Mouse (Mus musculus): ENCODE measurements around the gene Usp12. TPM values are rescaled to one million over a fixed set of nuclear protein-coding genes. Genes with fewer than 3 reads are reported as not detected.

Gene Usp12
- polyA plus RNA-seq, 1 experiment from 2014 or later: 22.5 TPM

DNA sequence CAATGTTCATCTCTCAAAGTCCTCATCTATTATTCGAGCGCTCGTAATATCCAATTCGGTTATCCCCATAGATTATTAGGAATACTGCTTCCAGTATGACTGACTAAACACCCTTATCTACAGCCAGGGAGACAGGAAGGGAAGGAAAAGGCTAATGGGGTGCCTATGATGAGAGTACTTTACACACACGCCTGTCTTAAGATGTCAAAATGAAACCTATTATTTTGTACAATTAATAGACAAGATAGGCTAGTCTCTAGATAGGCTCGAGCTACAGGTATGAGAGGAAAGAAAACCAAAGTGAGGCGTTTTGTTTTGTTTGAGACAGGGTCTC is 37.6 kb upstream of the Usp12 start:
- no peaks in the 10 kb centered on the region for H3K27me3 ChIP-seq
- peaks cover 30% of the 10 kb centered on the region for H3K4me1 ChIP-seq (replicated peaks)
- H3K9ac ChIP-seq: peak overlapping the region; percentile 95
- H3K4me3 ChIP-seq: peak overlapping the region; percentile 85
- H3K9me3 ChIP-seq: no peaks in the 10 kb centered on the region
- H3K4me2 ChIP-seq: peak overlapping the region; percentile 89
- H3K36me3 ChIP-seq: peaks cover 32% of the 10 kb centered on the region
- H3K27ac ChIP-seq (replicated peaks): peak overlapping the region; percentile 87
- ATAC-seq (ENCODE audit: low read depth): no peak
- WGBS: 53% methylated on average over 7 of the region's 7 CpGs

DNA sequence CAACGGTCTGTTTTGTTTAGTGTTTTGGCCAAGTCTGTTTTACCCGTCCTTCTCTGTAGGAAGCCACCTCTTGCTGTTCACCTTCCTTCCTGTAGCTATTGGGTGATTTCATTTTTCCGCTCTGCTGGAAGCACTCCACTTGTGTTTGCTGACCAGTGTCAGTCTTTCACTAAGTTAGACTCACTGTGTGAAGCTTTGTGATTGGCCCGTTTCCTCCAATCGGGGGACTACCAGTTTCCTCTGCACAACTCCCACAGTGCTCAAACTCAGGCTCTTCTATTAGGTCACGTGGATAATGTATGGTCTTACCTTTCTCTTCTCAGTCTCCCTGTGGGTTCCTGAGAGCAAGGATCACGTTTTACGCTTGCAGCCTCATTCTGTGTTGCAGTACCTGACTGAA is 34.7 kb upstream of the Usp12 start:
- no peak for ATAC-seq (ENCODE audit: low read depth)
- Histone ChIP-seq H3K4me3 (no peak overlapping the region), H3K36me3 (peaks cover 4% of the 10 kb centered on the region), H3K27ac (replicated peaks) (no peak overlapping the region), H3K9ac (no peak overlapping the region), H3K4me1 (replicated peaks) (peaks cover 18% of the 10 kb centered on the region), H3K27me3 (no peaks in the 10 kb centered on the region), H3K9me3 (no peaks in the 10 kb centered on the region), H3K4me2 (no peak overlapping the region)
- 53% methylated on average over 8 of the region's 8 CpGs for WGBS

DNA sequence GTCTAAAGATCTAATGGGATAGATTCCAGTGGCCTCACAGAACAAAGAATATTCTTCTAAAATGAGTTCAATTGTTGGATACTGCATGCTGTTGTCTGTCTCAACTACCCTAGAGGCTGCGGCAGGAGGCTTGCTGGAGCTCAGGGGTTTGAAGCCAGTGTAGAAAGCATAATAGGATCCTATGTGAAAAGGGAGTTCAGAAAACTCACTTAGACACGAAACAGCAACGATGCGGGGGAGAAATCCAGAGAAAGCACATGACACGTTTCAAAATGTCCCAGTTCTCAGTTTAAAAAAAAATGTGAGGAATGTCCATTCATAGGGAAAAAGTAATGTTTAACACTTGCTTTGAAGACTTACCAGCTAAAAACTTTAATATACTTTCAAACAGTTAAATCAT is 28.2 kb upstream of the Usp12 start:
- no peak overlapping the region for H3K4me2 ChIP-seq
- H3K27me3 ChIP-seq: no peaks in the 10 kb centered on the region
- H3K27ac ChIP-seq (replicated peaks): no peak overlapping the region
- H3K9me3 ChIP-seq: no peaks in the 10 kb centered on the region
- no peak overlapping the region for H3K4me3 ChIP-seq
- no peak overlapping the region for H3K9ac ChIP-seq
- 83% methylated on average over 5 of the region's 5 CpGs for WGBS
- no peaks in the 10 kb centered on the region for H3K36me3 ChIP-seq
- no peak for ATAC-seq (ENCODE audit: low read depth)
- H3K4me1 ChIP-seq (replicated peaks): peaks cover 9% of the 10 kb centered on the region

DNA sequence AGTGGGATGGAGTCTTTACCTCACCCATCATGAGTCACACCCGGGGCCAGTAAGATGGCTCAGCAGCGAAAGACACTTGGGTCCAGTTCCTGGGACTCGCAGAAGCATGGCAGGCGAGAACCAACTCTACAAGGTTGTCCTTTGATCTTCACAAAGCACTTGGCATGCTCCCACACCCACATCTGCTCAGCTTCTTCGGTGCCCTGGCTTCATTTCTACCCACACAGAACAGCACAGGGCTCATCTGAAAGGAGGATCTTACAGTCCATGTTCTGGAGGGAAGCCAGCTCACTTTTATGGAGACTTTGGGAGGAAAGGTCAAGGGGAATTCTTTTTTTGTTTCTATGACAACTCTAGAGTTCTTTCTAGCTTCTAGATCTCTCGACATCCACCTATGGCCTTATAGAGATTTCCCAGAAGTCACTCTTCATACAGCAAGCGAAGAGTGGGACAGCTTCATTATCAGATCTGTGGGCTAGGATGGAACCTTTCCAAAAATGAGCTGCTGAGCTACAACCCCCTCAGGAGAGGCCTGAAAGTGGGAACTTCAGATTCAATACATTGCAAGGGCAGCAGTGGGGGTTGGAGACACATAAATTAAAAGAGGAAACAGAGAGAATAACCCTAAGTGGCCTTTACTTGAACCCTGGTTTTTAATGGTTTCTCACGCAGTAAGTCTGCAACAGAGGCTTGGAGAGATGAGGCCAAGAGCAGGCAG is 24.3 kb upstream of the Usp12 start:
- H3K36me3 ChIP-seq: no peaks in the 10 kb centered on the region
- no peak overlapping the region for H3K4me3 ChIP-seq
- peak overlapping the region; percentile 42; the same call in 1 of the 2 replicates for H3K27ac ChIP-seq (replicated peaks)
- no peak overlapping the region for H3K4me2 ChIP-seq
- no peaks in the 10 kb centered on the region for H3K9me3 ChIP-seq
- peak; percentile 40; the same call in 1 of the 2 replicates for ATAC-seq (ENCODE audit: low read depth)
- 58% methylated on average over 8 of the region's 8 CpGs for WGBS
- H3K27me3 ChIP-seq: no peaks in the 10 kb centered on the region
- H3K9ac ChIP-seq: no peak overlapping the region
- peaks cover 9% of the 10 kb centered on the region for H3K4me1 ChIP-seq (replicated peaks)

DNA sequence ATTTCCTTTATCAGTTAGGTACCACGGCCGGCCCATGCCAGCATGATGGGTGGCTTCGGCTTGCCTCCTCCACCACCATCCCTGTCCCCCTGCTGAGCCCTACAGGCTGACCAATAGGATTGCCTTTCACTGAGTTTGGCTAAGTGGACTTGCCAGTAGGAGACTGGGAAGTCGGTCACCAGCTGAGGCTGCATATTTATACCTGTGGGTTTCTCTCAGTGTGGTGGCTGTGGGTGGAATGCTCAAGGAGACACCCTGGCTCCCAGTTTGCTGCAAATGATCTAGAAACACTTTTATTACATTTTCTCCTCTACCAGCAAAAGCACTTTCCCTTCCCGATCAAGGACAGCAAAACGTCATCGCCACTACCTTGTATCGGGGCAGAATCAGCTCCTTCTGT is 22.8 kb upstream of the Usp12 start:
- Histone ChIP-seq H3K9ac (no peak overlapping the region), H3K9me3 (no peaks in the 10 kb centered on the region), H3K4me2 (no peak overlapping the region), H3K27me3 (no peaks in the 10 kb centered on the region), H3K4me3 (no peak overlapping the region), H3K36me3 (no peaks in the 10 kb centered on the region), H3K27ac (replicated peaks) (no peak overlapping the region), H3K4me1 (replicated peaks) (peaks cover 9% of the 10 kb centered on the region)
- WGBS: 83% methylated on average over 8 of the region's 8 CpGs
- no peak for ATAC-seq (ENCODE audit: low read depth)

DNA sequence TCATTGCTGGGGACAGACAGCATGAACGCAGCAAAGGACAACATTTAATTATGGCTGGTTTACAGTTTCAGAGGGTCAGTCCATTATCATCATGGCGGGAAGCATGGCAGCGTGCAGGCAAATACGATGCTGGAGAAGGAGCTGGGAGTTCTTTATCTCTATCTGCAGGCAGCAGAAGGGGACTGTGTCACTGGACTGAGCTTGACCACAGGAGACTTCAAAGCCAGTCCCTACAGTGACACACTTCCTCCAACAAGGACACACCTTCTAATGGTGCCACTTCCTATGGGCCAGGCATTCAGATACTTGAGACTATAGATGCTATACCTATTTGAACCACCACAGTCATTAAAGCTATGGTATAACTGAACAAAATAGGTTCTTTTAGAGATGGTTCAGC is 20.6 kb upstream of the Usp12 start:
- 82% methylated on average over 4 of the region's 4 CpGs for WGBS
- ATAC-seq (ENCODE audit: low read depth): no peak
- Histone ChIP-seq H3K27me3 (no peaks in the 10 kb centered on the region), H3K4me2 (no peak overlapping the region), H3K9ac (no peak overlapping the region), H3K4me3 (no peak overlapping the region), H3K27ac (replicated peaks) (no peak overlapping the region), H3K9me3 (no peaks in the 10 kb centered on the region), H3K4me1 (replicated peaks) (peaks cover 9% of the 10 kb centered on the region), H3K36me3 (no peaks in the 10 kb centered on the region)

DNA sequence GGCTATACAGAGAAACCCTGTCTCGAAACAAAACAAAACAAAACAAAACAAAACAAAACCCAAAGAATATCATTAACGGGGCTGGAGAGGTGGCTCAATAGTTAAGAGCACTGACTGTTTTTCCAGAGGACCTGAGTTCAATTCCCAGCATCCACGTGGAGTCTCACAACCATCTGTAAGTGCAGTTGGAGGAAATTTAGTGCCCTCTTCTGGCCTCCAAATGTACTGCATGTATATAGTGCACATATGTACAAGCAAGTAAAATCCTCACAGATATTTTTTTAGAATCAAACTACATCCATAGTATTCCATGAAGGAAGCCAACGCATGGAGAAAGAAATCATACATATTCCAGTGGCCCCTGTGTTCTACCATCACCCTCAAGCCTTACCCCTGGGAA is 18.6 kb upstream of the Usp12 start:
- Histone ChIP-seq H3K4me3 (no peak overlapping the region), H3K27me3 (no peaks in the 10 kb centered on the region), H3K27ac (replicated peaks) (no peak overlapping the region), H3K36me3 (no peaks in the 10 kb centered on the region), H3K4me2 (no peak overlapping the region), H3K9me3 (no peaks in the 10 kb centered on the region), H3K9ac (no peak overlapping the region), H3K4me1 (replicated peaks) (no peaks in the 10 kb centered on the region)
- ATAC-seq (ENCODE audit: low read depth): no peak
- 85% methylated on average over 4 of the region's 4 CpGs for WGBS

DNA sequence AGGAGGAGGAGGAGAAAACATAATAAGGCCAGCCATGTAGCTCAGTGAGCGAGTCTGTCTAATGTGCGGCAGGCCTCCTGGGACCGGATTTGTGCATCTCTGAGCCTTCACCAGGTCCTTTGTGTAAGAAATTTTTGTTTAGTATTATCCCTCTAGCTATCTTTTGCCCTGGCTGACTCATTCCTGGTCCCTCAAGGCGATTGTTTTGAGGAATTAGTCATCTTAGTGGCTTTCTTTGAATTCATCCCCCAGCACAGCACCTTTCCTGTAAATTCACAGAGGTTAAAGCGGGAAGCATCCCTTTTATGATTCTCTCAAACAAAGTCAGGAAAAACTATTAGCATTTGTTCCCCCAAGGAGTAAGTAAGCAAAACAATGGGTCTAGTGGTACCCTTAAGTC is 18.1 kb upstream of the Usp12 start:
- Histone ChIP-seq H3K4me1 (replicated peaks) (no peaks in the 10 kb centered on the region), H3K27me3 (no peaks in the 10 kb centered on the region)
- 90% methylated on average over 5 of the region's 5 CpGs for WGBS

DNA sequence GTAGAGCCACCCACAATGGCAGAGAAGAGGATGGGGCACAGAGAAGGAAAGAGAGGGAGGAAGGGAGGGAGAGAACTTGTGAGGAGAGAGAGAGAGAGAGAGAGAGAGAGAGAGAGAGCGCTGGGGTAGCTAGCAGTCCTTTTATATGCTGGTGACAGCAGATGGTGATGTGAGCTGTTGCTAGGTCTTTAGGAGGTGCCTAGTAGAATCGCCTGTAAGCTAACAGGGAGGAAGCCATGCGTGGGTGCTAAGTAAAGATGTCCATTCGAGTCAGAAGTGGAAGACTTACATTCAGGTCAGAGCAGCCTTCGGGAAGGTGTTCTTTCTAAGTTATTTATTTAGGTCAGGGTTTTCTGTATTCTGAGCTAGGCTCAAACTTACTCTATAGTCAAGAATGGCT is 15.1 kb upstream of the Usp12 start:
- Histone ChIP-seq H3K4me2 (no peak overlapping the region), H3K4me3 (no peak overlapping the region), H3K9ac (no peak overlapping the region), H3K9me3 (no peaks in the 10 kb centered on the region), H3K36me3 (no peaks in the 10 kb centered on the region), H3K4me1 (replicated peaks) (no peaks in the 10 kb centered on the region), H3K27me3 (no peaks in the 10 kb centered on the region), H3K27ac (replicated peaks) (no peak overlapping the region)
- WGBS: 82% methylated on average over 5 of the region's 5 CpGs
- no peak for ATAC-seq (ENCODE audit: low read depth)

More for the DNA sequence above, 18.1 kb upstream of the Usp12 start:
- Histone ChIP-seq H3K36me3 (no peaks in the 10 kb centered on the region), H3K4me2 (no peak overlapping the region), H3K27ac (replicated peaks) (no peak overlapping the region), H3K9ac (no peak overlapping the region), H3K4me3 (no peak overlapping the region), H3K9me3 (no peaks in the 10 kb centered on the region)
- no peak for ATAC-seq (ENCODE audit: low read depth)

DNA sequence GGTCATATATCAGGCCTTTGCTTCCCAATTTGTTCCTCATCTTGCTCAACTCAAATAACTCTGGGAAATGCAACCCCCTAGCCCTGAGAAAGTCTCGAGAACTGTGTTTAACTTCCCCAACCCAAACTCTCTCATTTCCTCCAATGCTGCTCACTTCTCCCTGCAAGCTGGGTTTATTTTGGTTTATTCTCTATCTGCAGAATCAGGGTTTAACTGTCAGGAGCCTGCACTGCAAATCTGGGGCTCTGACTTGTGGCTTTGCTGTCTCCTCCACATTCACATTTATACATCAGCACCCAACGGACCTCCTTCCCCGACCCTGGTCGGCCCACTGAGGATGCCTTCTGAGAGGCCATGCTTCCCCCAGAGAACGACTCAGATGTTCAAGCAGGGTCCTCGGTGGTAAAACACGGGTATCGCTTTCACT is 11.2 kb upstream of the Usp12 start:
- WGBS: 80% methylated on average over 8 of the region's 8 CpGs
- Histone ChIP-seq H3K9me3 (peaks cover 9% of the 10 kb centered on the region), H3K27ac (replicated peaks) (no peak overlapping the region), H3K4me1 (replicated peaks) (no peaks in the 10 kb centered on the region), H3K4me2 (no peak overlapping the region), H3K4me3 (no peak overlapping the region), H3K27me3 (no peaks in the 10 kb centered on the region), H3K36me3 (no peaks in the 10 kb centered on the region), H3K9ac (no peak overlapping the region)
- no peak for ATAC-seq (ENCODE audit: low read depth)

DNA sequence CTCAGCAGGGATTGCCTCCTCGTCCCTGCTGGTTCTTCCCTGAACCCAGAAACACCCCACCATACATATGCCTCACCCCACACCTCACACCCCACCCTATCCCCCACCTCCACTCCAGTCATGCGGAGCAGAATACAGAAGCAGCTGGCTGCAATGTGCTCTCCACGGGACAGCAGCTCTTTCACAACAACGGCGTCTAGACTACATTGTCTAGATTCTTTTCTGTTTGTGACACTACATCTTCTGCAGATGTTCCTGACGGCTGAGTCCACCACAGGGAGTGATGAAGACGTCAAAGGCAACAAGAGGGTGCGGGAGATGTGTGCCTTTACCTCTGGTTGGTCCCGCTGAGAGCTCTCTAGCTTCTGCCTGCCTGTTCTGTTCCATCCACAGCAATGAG is 3.2 kb upstream of the Usp12 start:
- 45% methylated on average over 9 of the region's 9 CpGs for WGBS
- peaks cover 9% of the 10 kb centered on the region for H3K9me3 ChIP-seq
- ATAC-seq (ENCODE audit: low read depth): no peak
- H3K4me2 ChIP-seq: no peak overlapping the region
- H3K36me3 ChIP-seq: no peaks in the 10 kb centered on the region
- H3K27me3 ChIP-seq: no peaks in the 10 kb centered on the region
- H3K4me3 ChIP-seq: no peak overlapping the region
- H3K27ac ChIP-seq (replicated peaks): no peak overlapping the region
- peaks cover 10% of the 10 kb centered on the region for H3K4me1 ChIP-seq (replicated peaks)
- no peak overlapping the region for H3K9ac ChIP-seq

DNA sequence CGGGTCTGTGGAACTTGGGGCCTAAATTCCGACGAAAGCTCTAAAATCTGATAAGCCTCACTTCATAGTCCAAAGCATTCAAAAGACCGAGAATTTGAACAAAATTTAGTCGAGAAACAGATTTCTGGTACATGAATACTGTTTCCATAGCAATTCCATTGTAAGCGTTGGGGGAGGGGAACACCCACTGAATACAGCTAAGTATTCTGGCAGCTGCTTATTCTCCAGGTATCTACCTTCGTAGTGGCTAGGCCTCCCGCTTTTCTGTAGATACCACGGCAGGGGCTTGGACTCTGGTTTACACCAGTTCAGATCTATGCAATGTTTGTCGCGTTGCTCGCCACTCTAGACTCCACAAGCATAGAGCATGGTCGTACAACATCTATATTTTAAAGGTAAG is 922 bp upstream of the Usp12 start:
- Histone ChIP-seq H3K36me3 (no peaks in the 10 kb centered on the region), H3K9me3 (no peaks in the 10 kb centered on the region), H3K4me1 (replicated peaks) (peaks cover 33% of the 10 kb centered on the region), H3K4me3 (no peak overlapping the region), H3K27ac (replicated peaks) (no peak overlapping the region), H3K27me3 (no peaks in the 10 kb centered on the region), H3K4me2 (no peak overlapping the region), H3K9ac (no peak overlapping the region)
- ATAC-seq (ENCODE audit: low read depth): no peak
- WGBS: 76% methylated on average over 13 of the region's 13 CpGs
